Mouse (Mus musculus): ENCODE measurements around the gene Sfi1.
"Not testable (repeated sequence)": the region's sequence is repeated elsewhere in the genome, so short reads cannot be mapped to it uniquely, and the experiment has no call there.

The Sfi1 gene

DNA sequence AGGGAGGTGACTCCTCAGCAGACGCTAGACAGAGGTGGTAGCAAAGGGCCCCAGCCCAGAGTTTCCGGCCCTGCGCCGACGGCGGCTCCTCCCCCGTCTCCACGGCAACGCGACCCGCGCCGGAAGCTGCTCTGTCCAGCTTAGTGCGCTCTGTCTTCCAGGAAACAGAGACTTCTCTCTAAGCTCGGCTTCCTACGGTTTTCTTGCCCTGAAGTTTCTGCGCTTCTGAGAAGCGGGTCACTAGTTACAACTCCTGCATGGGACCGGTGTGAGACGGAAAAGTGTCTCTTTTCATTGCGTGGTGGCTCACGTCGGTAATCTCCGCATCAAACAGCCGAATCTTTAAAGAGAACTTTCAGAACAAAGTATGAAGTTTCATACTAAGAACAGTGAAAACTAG lies at the start of gene Sfi1:
Gene Sfi1, minus strand, starts transcription at position 101 of the 400 bp plus-strand sequence.
- no peak for DNase-seq (ENCODE audit: low spot score)

DNA sequence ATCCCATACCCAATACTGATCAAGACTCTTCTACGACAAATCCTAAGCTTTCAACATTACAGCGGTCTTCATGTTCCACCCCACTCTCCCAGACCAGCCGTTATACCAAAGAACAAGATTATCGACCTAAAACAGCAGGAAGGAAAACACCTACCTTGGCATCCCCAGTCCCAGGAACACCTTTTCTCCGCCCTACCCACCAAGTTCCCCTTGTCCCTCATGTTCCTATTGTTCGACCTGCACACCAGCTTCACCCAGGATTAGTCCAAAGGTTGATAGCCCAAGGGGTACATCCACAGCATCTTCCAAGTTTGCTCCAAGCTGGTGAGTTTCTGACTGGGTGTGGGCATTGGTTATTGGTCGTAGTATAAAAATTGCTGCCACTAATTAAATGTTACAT lies 49.1 kb upstream of the Sfi1 start:
- DNase-seq (ENCODE audit: low spot score), result no peak

GRCm38 (mm10) chr11:3235277-3235676 lies 42.0 kb upstream of the Sfi1 start:
- DNase-seq (ENCODE audit: low spot score), result no peak

GRCm38 (mm10) chr11:3233704-3234103 lies 40.4 kb upstream of the Sfi1 start:
- DNase-seq (ENCODE audit: low spot score), result no peak

GRCm38 (mm10) chr11:3232248-3232647 lies 39.0 kb upstream of the Sfi1 start:
- no peak for DNase-seq (ENCODE audit: low spot score)

DNA sequence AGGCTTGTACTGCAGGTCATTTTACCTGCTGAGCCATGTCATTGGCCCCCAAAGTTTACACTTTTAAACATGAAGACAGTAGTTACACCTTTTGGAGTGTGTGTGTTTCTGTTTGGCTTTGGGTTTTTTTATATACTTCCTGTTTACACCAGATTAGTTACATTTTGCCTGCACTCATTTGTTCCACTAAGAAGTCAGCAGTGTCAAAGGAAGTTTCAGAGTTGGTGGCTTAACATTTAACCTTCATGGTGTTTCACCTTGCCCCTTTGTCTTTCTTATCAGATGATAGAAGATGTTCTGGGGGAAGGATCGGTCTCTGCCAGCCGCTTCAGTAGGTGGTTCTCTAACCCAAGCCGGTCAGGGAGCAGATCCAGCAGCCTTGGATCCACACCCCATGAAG lies 33.9 kb upstream of the Sfi1 start:
- no peak for DNase-seq (ENCODE audit: low spot score)

GRCm38 (mm10) chr11:3223105-3223504 lies 29.8 kb upstream of the Sfi1 start:
- DNase-seq (ENCODE audit: low spot score), result no peak

DNA sequence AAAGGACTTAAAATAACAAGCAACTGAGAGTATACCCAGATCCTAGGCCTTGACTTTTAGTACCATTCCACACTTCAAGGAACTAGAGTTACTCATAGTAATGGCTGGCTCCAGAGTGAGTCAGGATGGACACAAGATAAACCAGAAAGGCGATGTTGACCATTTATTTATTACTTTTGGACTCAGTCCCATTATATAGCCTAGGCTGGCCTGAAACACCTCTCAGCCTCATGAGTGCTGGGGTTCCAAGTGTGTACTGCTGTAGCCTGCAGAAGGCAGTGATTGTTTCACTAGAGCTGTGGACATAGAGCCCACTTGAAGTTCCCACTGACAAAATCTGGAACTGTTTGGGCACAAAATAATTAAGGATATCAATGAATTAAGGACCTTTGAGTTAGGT lies 19.3 kb upstream of the Sfi1 start:
- no peak for DNase-seq (ENCODE audit: low spot score)

DNA sequence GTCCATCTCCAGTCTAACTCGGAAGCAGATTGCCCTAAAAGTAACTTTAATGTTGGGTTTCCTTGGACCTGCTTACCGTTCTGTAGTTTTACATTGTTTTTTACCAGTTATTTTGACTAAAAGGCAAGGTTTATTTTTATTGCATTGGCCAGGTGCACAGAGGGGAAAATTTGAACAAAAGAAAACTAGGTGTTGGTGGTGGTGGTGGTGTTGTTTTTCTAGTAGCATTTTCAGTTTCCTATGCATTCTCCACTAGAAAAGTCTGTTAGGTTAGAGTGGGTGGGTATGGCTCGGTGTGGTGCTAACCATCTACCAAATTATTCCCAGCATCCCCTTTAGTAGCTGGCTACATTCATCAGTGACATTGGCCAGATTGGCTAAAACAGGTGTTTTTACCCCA lies 13.5 kb upstream of the Sfi1 start:
- DNase-seq (ENCODE audit: low spot score), result no peak

DNA sequence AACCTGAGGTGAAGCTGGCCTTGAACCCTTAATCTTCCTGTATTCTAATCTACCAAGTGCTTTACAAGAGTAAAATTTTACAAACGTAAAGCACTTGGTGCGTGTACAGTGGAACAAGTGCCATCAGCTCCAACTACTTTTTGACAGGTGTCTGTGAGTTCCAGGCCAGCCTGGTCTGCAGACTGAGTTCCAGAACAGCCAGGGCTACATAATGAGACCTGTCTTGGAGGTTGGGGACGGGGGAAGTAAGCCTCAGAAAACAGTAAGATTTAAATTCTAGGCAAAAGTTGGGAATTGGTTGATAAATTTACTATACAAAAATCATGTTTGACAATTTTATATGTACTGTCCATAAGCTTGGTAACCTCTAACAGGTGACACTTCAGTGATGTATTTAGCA lies 11.9 kb upstream of the Sfi1 start:
- DNase-seq (ENCODE audit: low spot score), result no peak

GRCm38 (mm10) chr11:3203771-3204170 lies 10.5 kb upstream of the Sfi1 start:
- DNase-seq (ENCODE audit: low spot score), result no peak

- DNase-seq (ENCODE audit: low spot score), result peak; percentile 84
These were observed 9.6 kb upstream of the Sfi1 start for GRCm38 (mm10) chr11:3202781-3203441.

DNA sequence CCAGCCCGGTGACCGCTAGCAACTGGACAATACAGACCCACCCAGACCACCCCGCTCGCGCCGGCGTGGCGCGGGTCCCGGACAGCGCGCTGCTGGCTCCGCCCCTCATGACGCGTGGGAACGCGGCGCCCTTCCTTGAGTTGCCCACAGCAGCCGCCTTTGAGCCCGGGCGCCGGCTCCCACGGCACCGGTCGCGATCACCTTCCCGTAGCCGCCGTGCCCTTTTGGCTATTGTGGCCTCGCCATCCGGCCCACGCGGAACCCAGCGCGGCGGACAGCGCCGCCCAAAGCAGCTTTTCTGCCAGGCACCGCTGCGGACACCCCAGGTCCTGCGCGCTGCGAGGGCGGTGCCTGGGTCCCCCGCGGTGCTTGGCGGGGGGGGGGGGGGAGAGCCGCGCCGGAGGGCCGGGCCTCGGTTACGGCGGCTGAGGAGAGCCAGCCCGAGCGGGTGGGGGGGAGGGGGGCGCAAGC lies 9.0 kb upstream of the Sfi1 start, which contains the start of gene Eif4enif1:
Gene Eif4enif1, plus strand, starts transcription at position 162 of the 471 bp plus-strand sequence.
- peak; percentile 90 for DNase-seq (ENCODE audit: low spot score)

GRCm38 (mm10) chr11:3201326-3202230 lies 8.3 kb upstream of the Sfi1 start:
- peak; percentile 51 for DNase-seq (ENCODE audit: low spot score)

DNA sequence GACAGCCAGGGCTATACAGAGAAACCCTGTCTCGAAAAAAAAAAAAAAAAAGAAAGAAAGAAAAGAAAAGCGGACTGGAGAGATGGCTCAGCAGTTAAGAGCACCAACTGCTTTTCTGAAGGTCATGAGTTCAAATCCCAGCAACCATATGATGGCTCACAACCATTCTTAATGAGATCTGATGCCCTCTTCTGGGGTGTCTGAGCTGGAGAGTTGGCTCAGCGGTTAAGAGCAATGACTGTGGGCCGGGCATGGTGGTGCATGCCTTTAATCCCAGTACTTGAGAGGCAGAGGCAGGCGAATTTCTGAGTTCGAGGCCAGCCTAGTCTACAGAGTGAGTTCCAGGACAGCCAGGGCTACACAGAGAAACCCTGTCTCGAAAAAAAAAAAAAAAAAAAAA lies 7.4 kb upstream of the Sfi1 start:
- not testable (repeated sequence) for DNase-seq (ENCODE audit: low spot score)

DNA sequence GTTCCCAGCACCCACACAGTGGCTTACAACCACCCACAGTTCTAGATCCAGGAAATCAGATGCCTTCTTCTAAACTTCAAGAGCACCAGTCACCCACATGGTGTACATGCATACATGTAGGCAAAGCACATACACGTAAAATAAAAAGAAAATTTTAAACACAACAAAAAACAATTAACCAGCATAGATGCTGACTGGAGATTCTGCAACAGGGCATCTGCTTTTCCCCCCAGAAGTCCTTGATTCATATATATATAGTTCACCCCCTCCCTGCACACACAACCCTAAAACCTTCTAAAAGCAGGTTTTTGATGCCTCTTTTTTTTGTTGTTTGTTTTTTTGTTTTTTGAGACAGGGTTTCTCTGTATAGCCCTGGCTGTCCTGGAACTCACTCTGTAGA lies 10.6 kb downstream of the Sfi1 start:
- DNase-seq (ENCODE audit: low spot score), result peak; percentile 36

DNA sequence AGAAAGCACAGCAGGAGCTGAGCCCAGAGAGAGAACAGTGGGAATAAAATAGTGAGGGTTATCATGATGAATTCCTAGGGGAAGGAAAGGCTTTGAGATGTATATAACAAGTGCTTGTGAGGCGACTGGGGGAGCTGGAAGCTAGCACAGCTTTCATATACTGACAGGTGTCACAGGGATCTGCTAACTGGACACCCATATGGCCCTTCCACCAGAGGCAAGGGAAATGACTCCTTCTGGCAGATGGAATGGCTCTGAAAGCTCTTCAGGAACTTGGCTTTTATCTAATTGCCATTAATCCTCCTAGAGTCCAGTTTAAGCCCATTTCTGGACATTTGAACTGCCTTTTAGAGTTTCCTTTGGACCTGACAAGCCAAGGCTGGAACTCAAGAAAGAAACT lies 11.3 kb downstream of the Sfi1 start:
- DNase-seq (ENCODE audit: low spot score), result not testable (repeated sequence)

GRCm38 (mm10) chr11:3181250-3181649 lies 12.0 kb downstream of the Sfi1 start:
- DNase-seq (ENCODE audit: low spot score), result peak; percentile 83

DNA sequence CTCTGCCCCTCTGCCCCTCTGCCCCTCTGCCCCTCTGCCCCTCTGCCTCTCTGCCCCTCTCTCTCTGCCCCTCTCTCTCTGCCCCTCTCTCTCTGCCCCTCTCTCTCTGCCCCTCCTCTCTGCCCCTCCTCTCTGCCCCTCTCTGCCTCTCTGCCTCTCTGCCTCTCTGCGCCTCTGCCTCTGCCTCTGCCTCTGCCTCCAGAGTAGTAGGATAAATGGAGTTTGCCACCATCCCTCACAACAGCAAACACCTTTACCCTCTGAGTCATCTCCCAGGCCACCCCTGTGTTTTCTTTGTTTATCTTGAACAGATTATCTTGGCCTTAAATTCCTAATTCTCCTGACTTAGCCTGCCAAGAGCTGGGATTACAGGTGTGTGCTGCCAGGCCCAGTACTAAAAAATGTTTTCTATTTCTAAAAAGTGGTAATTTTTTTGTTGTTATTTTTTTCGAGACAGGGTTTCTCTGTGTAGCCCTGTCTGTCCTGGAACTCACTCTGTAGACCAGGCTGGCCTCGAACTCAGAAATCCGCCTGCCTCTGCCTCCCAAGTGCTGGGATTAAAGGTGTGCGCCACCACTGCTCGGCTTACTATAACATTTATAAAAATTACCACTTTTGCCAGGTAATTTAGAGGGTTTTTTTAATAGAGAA lies 12.6 kb downstream of the Sfi1 start:
- DNase-seq (ENCODE audit: low spot score), result not testable (repeated sequence)

GRCm38 (mm10) chr11:3179726-3180092 lies 13.6 kb downstream of the Sfi1 start:
- peak; percentile 60 for DNase-seq (ENCODE audit: low spot score)

- peak; percentile 58 for DNase-seq (ENCODE audit: low spot score)
These were observed 14.1 kb downstream of the Sfi1 start for GRCm38 (mm10) chr11:3178968-3179725.
